Mouse (Mus musculus) forebrain, embryonic 14.5 days (tissue): Measurements from ENCODE around the gene Lmx1a. TPM values are rescaled to one million over a fixed set of nuclear protein-coding genes. Genes with fewer than 3 reads are reported as not detected.

ENCODE experiments used
- ATAC-seq: fragments of 200-750 bp; cut with Nextera tagmentation; 2 replicates; pipeline ENCODE4 v1.8.0; 2017; ENCODE audit warnings: mild to moderate bottlenecking, moderate library complexity
- DNase-seq: peaks from one replicate; pipeline ENCODE4 v3.0.0-alpha.2; 2015; ENCODE audit warnings: low spot score
- H3K27ac ChIP-seq: fragments of 300-500 bp; sonication (generic); 2 replicates; pipeline ENCODE4 v1.5.1; 2014; ENCODE audit warnings: low read depth, mild to moderate bottlenecking, control low read depth, low read length, moderate library complexity
- H3K27me3 ChIP-seq: fragments of 300-500 bp; sonication (generic); replicated peaks from 2 replicates; pipeline ENCODE4 v1.6.1; 2014; ENCODE audit warnings: low read length, control low read depth, mixed read lengths; ENCODE audit not compliant: control insufficient read depth, insufficient read depth
- H3K36me3 ChIP-seq: fragments of 300-500 bp; sonication (generic); 2 replicates; pipeline ENCODE4 v1.6.1; 2014; ENCODE audit warnings: low read length, control low read depth; ENCODE audit not compliant: control insufficient read depth, insufficient read depth
- H3K4me1 ChIP-seq: fragments of 300-500 bp; sonication (generic); 2 replicates; pipeline ENCODE4 v1.6.1; 2014; ENCODE audit warnings: antibody characterized with exemption, low read length, control low read depth; ENCODE audit not compliant: control insufficient read depth, insufficient read depth
- H3K4me2 ChIP-seq: fragments of 300-500 bp; sonication (generic); 2 replicates; pipeline ENCODE4 v1.6.1; 2014; ENCODE audit warnings: mild to moderate bottlenecking, control low read depth, low read length
- H3K4me3 ChIP-seq: fragments of 300-500 bp; sonication (generic); 2 replicates; pipeline ENCODE4 v1.5.1; 2014; ENCODE audit warnings: low read depth, low read length, control low read depth
- H3K9ac ChIP-seq: fragments of 300-500 bp; sonication (generic); 2 replicates; pipeline ENCODE4 v1.6.1; 2014; ENCODE audit warnings: mild to moderate bottlenecking, low read length, control low read depth, moderate library complexity
- H3K9me3 ChIP-seq: fragments of 300-500 bp; sonication (generic); replicated peaks from 2 replicates; pipeline ENCODE4 v1.6.1; 2016; ENCODE audit warnings: low read length, control low read depth, mixed read lengths; ENCODE audit not compliant: control insufficient read depth
- WGBS: fragments of 180-500 bp; shearing (Covaris S2); extraction: QIAGEN DNeasy Blood & Tissue Kit; methylation state at CpG from one replicate; pipeline ENCODE4 v1.1.7; 2014; 5-methylcytosine and 5-hydroxymethylcytosine counted together
- polyA plus RNA-seq: library from polyadenylated mRNA; unstranded; fragments of >200 nt; fragmentation: Nextera tagmentation; extraction: Ambion mirVana; gene quantifications from 2 replicates; pipeline ENCODE4 v1.2.1, GENCODE M21; 2014

The Lmx1a gene
- polyA plus RNA-seq, 1 experiment from 2014 or later: 2.8 TPM

GRCm38 (mm10) chr1:167804836-167805235, 115.8 kb downstream of the Lmx1a start:
- ATAC-seq: no peak
- Histone ChIP-seq H3K9ac (no peak overlapping the region), H3K4me2 (no peak overlapping the region), H3K9me3 (no peaks in the 10 kb centered on the region), H3K27ac (no peak overlapping the region), H3K27me3 (no peaks in the 10 kb centered on the region; the same call in 1 of the 2 replicates), H3K4me1 (peaks cover 19% of the 10 kb centered on the region), H3K4me3 (no peak overlapping the region), H3K36me3 (no peaks in the 10 kb centered on the region)
- no peak for DNase-seq
- WGBS: 53% methylated on average over 7 of the region's 7 CpGs

GRCm38 (mm10) chr1:167811141-167811540, 122.1 kb downstream of the Lmx1a start:
- Histone ChIP-seq H3K4me2 (no peak overlapping the region), H3K9ac (no peak overlapping the region), H3K9me3 (no peaks in the 10 kb centered on the region), H3K27me3 (no peaks in the 10 kb centered on the region; the same call in 1 of the 2 replicates), H3K27ac (no peak overlapping the region), H3K36me3 (no peaks in the 10 kb centered on the region), H3K4me3 (no peak overlapping the region), H3K4me1 (no peaks in the 10 kb centered on the region)
- no peak for DNase-seq
- WGBS: 89% methylated on average over 4 of the region's 4 CpGs
- ATAC-seq: no peak

- H3K9ac ChIP-seq: no peak overlapping the region
- WGBS: 86% methylated on average over 4 of the region's 4 CpGs
- ATAC-seq: no peak
Measured at GRCm38 (mm10) chr1:167815166-167815565, 126.1 kb downstream of the Lmx1a start.

GRCm38 (mm10) chr1:167817028-167817427, 128.0 kb downstream of the Lmx1a start:
- ATAC-seq: peak; percentile 55
- DNase-seq: peak; percentile 61
- Histone ChIP-seq H3K27me3 (no peaks in the 10 kb centered on the region), H3K4me3 (no peak overlapping the region), H3K9ac (no peak overlapping the region), H3K4me1 (peaks cover 6% of the 10 kb centered on the region; the same call in 1 of the 2 replicates), H3K9me3 (no peaks in the 10 kb centered on the region), H3K36me3 (no peaks in the 10 kb centered on the region), H3K27ac (no peak overlapping the region), H3K4me2 (no peak overlapping the region)
- 14% methylated on average over 6 of the region's 6 CpGs for WGBS

More at GRCm38 (mm10) chr1:167815166-167815565, 126.1 kb downstream of the Lmx1a start:
- peaks cover 6% of the 10 kb centered on the region; the same call in 1 of the 2 replicates for H3K4me1 ChIP-seq
- H3K4me3 ChIP-seq: no peak overlapping the region
- no peak for DNase-seq
- H3K4me2 ChIP-seq: no peak overlapping the region
- H3K27ac ChIP-seq: no peak overlapping the region
- no peaks in the 10 kb centered on the region for H3K36me3 ChIP-seq
- no peaks in the 10 kb centered on the region for H3K9me3 ChIP-seq
- no peaks in the 10 kb centered on the region for H3K27me3 ChIP-seq

GRCm38 (mm10) chr1:167817616-167818015, 128.6 kb downstream of the Lmx1a start:
- peak; percentile 24 for DNase-seq
- Histone ChIP-seq H3K27ac (no peak overlapping the region), H3K9me3 (no peaks in the 10 kb centered on the region), H3K27me3 (no peaks in the 10 kb centered on the region), H3K4me1 (peaks cover 6% of the 10 kb centered on the region; the same call in 1 of the 2 replicates), H3K36me3 (no peaks in the 10 kb centered on the region), H3K9ac (peak overlapping the region; percentile 5; the same call in 1 of the 2 replicates), H3K4me2 (no peak overlapping the region), H3K4me3 (no peak overlapping the region)
- WGBS: 10% methylated on average over 1 of the region's 1 CpGs
- peak; percentile 52; the same call in 1 of the 2 replicates for ATAC-seq

GRCm38 (mm10) chr1:167820031-167820430, 131.0 kb downstream of the Lmx1a start:
- Histone ChIP-seq H3K4me3 (no peak overlapping the region), H3K27ac (no peak overlapping the region), H3K9ac (no peak overlapping the region), H3K36me3 (no peaks in the 10 kb centered on the region), H3K4me2 (no peak overlapping the region), H3K27me3 (no peaks in the 10 kb centered on the region), H3K9me3 (no peaks in the 10 kb centered on the region), H3K4me1 (peaks cover 6% of the 10 kb centered on the region; the same call in 1 of the 2 replicates)
- ATAC-seq (no peak), DNase-seq (no peak)
- 96% methylated on average over 6 of the region's 6 CpGs for WGBS

- ATAC-seq: no peak
- Histone ChIP-seq H3K9me3 (no peaks in the 10 kb centered on the region), H3K4me1 (peaks cover 6% of the 10 kb centered on the region; the same call in 1 of the 2 replicates), H3K4me3 (no peak overlapping the region), H3K36me3 (no peaks in the 10 kb centered on the region), H3K4me2 (no peak overlapping the region), H3K9ac (no peak overlapping the region), H3K27ac (no peak overlapping the region), H3K27me3 (no peaks in the 10 kb centered on the region)
- 53% methylated on average over 1 of the region's 1 CpGs for WGBS
- DNase-seq: no peak
Measured at GRCm38 (mm10) chr1:167821125-167821524, 132.1 kb downstream of the Lmx1a start.

GRCm38 (mm10) chr1:167830291-167830690, 141.3 kb downstream of the Lmx1a start:
- H3K9me3 ChIP-seq: no peaks in the 10 kb centered on the region
- no peak overlapping the region for H3K4me2 ChIP-seq
- H3K27ac ChIP-seq: no peak overlapping the region
- no peak overlapping the region for H3K9ac ChIP-seq
- no peaks in the 10 kb centered on the region for H3K4me1 ChIP-seq
- H3K27me3 ChIP-seq: no peaks in the 10 kb centered on the region
- H3K4me3 ChIP-seq: no peak overlapping the region
- H3K36me3 ChIP-seq: no peaks in the 10 kb centered on the region
- DNase-seq: no peak
- 93% methylated on average over 7 of the region's 7 CpGs for WGBS
- no peak for ATAC-seq

- WGBS: 94% methylated on average over 3 of the region's 3 CpGs
- H3K9me3 ChIP-seq: no peaks in the 10 kb centered on the region
- no peak for DNase-seq
Measured at GRCm38 (mm10) chr1:167831601-167832000, 142.6 kb downstream of the Lmx1a start.

More at GRCm38 (mm10) chr1:167831601-167832000, 142.6 kb downstream of the Lmx1a start:
- Histone ChIP-seq H3K27me3 (no peaks in the 10 kb centered on the region), H3K4me2 (no peak overlapping the region), H3K36me3 (no peaks in the 10 kb centered on the region), H3K4me1 (no peaks in the 10 kb centered on the region), H3K9ac (no peak overlapping the region), H3K27ac (no peak overlapping the region), H3K4me3 (no peak overlapping the region)
- no peak for ATAC-seq
